Mouse (Mus musculus): ENCODE data around the gene Susd6. TPM values are rescaled to one million over a fixed set of nuclear protein-coding genes. Genes with fewer than 3 reads are reported as not detected.

Susd6 gene
- polyA plus RNA-seq, 1 experiment from 2014 or later: 21.7 TPM

DNA sequence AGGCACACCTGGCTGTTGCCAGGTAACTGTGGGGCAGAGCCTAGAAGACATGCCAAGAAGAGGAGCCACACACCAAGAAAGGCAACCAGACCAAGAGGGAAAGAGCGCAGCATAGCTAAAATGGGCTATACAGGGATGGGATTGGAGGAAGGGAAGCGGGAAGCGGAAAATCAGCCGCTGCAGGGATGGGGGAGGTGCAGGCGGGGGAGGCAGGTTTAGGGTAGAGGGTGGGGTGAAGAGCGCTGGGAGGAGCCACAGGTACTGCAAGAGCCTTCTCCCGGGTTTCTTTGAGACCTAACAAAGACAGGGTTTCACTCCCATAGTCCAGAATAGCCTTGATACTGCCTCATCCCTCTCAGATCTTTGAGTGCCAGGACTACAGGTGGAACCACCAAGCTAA is 132.6 kb downstream of the Susd6 start:
- WGBS: 10% methylated on average over 7 of the region's 7 CpGs
- Histone ChIP-seq H3K36me3 (ENCODE audit: control insufficient read depth, insufficient read depth, low read length) (no peaks in the 10 kb centered on the region), H3K27me3 (replicated peaks; ENCODE audit: control insufficient read depth, insufficient read depth, low read length) (peaks cover 7% of the 10 kb centered on the region), H3K4me1 (replicated peaks; ENCODE audit: control insufficient read depth, insufficient read depth, low read length) (peaks cover 4% of the 10 kb centered on the region; the same call in 1 of the 2 replicates), H3K4me2 (peak overlapping the region; percentile 28; the same call in 1 of the 2 replicates), H3K9me3 (ENCODE audit: control insufficient read depth, low read length) (no peaks in the 10 kb centered on the region), H3K4me3 (ENCODE audit: low read depth, low read length) (no peak overlapping the region), H3K9ac (ENCODE audit: low read depth, low read length) (no peak overlapping the region), H3K27ac (ENCODE audit: low read depth, low read length) (no peak overlapping the region)
- DNase-seq (ENCODE audit: low spot score): no peak
- no peak for ATAC-seq (replicated peaks; ENCODE audit: low FRiP score)

DNA sequence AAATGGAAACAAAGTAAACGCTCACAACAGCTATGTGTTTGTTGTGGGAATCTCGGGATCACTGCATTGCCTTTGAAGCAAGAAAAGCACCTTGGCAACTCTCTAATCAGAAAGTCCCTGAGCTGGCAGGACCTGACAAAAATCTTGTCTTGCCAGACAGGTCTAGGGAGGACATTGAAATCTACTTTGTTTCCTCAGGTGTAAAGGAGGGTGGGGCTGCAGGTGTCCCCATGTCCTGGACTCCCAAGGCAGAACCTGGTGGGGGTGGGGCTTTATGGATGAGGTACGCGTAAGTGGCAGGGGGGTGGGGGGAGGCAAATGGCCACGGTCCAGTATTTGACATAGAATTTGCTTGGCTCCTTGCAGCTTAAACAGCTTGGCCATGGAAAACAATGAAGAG is 133.3 kb downstream of the Susd6 start:
- ATAC-seq (replicated peaks; ENCODE audit: low FRiP score) (no peak), DNase-seq (ENCODE audit: low spot score) (no peak)
- no peak overlapping the region for H3K4me3 ChIP-seq (ENCODE audit: low read depth, low read length)
- no peak overlapping the region for H3K27ac ChIP-seq (ENCODE audit: low read depth, low read length)
- no peaks in the 10 kb centered on the region for H3K9me3 ChIP-seq (ENCODE audit: control insufficient read depth, low read length)
- 55% methylated on average over 5 of the region's 5 CpGs for WGBS
- peaks cover 4% of the 10 kb centered on the region; the same call in 1 of the 2 replicates for H3K4me1 ChIP-seq (replicated peaks; ENCODE audit: control insufficient read depth, insufficient read depth, low read length)
- no peak overlapping the region for H3K4me2 ChIP-seq
- H3K27me3 ChIP-seq (replicated peaks; ENCODE audit: control insufficient read depth, insufficient read depth, low read length): peaks cover 7% of the 10 kb centered on the region
- H3K36me3 ChIP-seq (ENCODE audit: control insufficient read depth, insufficient read depth, low read length): no peaks in the 10 kb centered on the region
- no peak overlapping the region for H3K9ac ChIP-seq (ENCODE audit: low read depth, low read length)

DNA sequence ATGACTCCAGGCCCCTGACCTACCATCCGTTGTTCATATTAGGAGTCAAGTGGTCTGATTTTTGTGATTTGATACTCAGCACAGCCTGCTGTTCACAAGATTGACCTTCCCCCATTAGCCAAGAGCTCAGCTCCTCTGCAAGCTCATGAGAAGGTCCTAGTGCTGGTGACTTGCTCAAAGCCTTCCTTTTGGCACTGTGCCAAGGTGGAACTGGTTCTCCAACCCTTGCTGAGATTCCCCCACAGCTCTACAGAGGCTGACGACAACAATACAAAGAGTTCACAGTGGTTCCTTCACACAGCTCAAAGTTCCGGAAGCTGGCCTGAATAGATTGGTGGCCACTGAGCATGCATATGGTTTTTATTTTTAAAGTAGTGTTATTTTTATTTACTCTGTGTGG is 133.9 kb downstream of the Susd6 start:
- H3K9me3 ChIP-seq (ENCODE audit: control insufficient read depth, low read length): no peaks in the 10 kb centered on the region
- no peak overlapping the region for H3K9ac ChIP-seq (ENCODE audit: low read depth, low read length)
- no peak overlapping the region for H3K4me2 ChIP-seq
- H3K27me3 ChIP-seq (replicated peaks; ENCODE audit: control insufficient read depth, insufficient read depth, low read length): peaks cover 7% of the 10 kb centered on the region
- no peak overlapping the region for H3K4me3 ChIP-seq (ENCODE audit: low read depth, low read length)
- H3K4me1 ChIP-seq (replicated peaks; ENCODE audit: control insufficient read depth, insufficient read depth, low read length): peaks cover 4% of the 10 kb centered on the region; the same call in 1 of the 2 replicates
- H3K36me3 ChIP-seq (ENCODE audit: control insufficient read depth, insufficient read depth, low read length): no peaks in the 10 kb centered on the region
- no peak overlapping the region for H3K27ac ChIP-seq (ENCODE audit: low read depth, low read length)
- 83% methylated on average over 3 of the region's 3 CpGs for WGBS
- DNase-seq (ENCODE audit: low spot score): no peak
- ATAC-seq (replicated peaks; ENCODE audit: low FRiP score): no peak

DNA sequence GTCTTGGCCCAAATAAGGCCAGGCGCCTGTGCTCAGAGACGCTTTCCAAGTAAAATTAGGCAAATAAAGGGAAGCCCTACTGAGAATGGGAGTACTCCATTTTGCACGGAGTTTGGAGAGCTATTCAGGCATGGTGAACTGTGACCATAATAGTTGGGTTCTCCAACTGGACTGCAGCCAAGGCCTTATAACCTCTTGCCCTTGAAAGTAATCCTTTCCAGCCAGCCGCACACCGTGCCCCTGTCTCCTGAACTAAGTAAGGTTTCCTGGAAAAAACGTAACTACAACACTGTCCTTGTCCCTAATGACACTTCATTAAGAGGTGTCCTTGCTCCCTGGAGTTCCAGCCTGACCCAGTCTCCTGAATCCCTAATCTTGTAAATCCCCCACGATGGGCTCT is 135.6 kb downstream of the Susd6 start:
- ATAC-seq (replicated peaks; ENCODE audit: low FRiP score): no peak
- H3K9ac ChIP-seq (ENCODE audit: low read depth, low read length): no peak overlapping the region
- peaks cover 4% of the 10 kb centered on the region; the same call in 1 of the 2 replicates for H3K4me1 ChIP-seq (replicated peaks; ENCODE audit: control insufficient read depth, insufficient read depth, low read length)
- no peak overlapping the region for H3K4me3 ChIP-seq (ENCODE audit: low read depth, low read length)
- peaks cover 7% of the 10 kb centered on the region for H3K27me3 ChIP-seq (replicated peaks; ENCODE audit: control insufficient read depth, insufficient read depth, low read length)
- no peak overlapping the region for H3K4me2 ChIP-seq
- WGBS: 74% methylated on average over 7 of the region's 7 CpGs
- no peaks in the 10 kb centered on the region for H3K36me3 ChIP-seq (ENCODE audit: control insufficient read depth, insufficient read depth, low read length)
- no peak overlapping the region for H3K27ac ChIP-seq (ENCODE audit: low read depth, low read length)
- DNase-seq (ENCODE audit: low spot score): no peak
- no peaks in the 10 kb centered on the region for H3K9me3 ChIP-seq (ENCODE audit: control insufficient read depth, low read length)

DNA sequence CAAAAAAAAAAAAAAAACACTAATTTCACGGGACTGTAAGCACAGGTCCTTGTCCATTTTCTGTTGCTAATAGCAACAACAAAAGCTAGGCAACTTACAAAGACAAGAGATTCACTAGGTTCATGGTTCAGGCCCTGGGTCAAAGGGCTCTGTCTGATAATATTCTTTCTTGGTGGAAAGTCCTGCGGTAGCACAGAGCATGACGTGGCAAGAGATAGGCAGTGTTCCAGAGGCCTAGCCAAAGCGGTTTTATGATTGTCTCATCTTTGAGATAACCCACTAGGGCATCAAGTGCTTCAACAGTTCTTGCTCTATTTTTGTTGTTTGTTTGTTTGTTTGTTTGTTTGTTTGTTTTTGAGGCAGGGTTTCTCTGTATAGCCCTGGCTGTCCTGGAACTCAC is 136.2 kb downstream of the Susd6 start:
- peaks cover 2% of the 10 kb centered on the region; the same call in 1 of the 2 replicates for H3K27me3 ChIP-seq (replicated peaks; ENCODE audit: control insufficient read depth, insufficient read depth, low read length)
- 64% methylated on average over 4 of the region's 4 CpGs for WGBS
- ATAC-seq (replicated peaks; ENCODE audit: low FRiP score) (peak; percentile 75), DNase-seq (ENCODE audit: low spot score) (no peak)
- H3K36me3 ChIP-seq (ENCODE audit: control insufficient read depth, insufficient read depth, low read length): no peaks in the 10 kb centered on the region
- no peak overlapping the region for H3K4me2 ChIP-seq
- peaks cover 6% of the 10 kb centered on the region; the same call in 1 of the 2 replicates for H3K4me1 ChIP-seq (replicated peaks; ENCODE audit: control insufficient read depth, insufficient read depth, low read length)
- no peaks in the 10 kb centered on the region for H3K9me3 ChIP-seq (ENCODE audit: control insufficient read depth, low read length)
- H3K9ac ChIP-seq (ENCODE audit: low read depth, low read length): no peak overlapping the region
- H3K27ac ChIP-seq (ENCODE audit: low read depth, low read length): no peak overlapping the region
- no peak overlapping the region for H3K4me3 ChIP-seq (ENCODE audit: low read depth, low read length)

DNA sequence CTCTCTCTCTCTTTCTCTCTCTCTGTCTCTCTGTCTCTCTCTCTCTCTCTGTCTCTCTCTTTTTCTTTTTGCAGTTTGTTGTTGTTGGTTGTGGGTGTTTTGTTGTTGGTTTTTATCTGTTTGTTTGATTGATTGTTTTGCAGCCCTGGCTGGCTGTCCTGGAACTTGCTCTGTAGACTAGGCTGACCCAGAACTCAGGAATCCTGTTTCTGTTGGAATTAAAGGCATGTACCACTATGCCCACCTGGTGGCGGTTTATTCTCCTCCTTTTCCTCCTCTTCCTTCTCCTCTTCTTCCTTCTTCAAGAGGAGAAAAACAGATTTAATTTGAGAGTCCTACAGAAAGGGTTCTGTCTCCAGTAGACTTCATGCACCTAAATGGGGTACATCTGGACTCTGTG is 137.2 kb downstream of the Susd6 start:
- no peak overlapping the region for H3K4me2 ChIP-seq
- ATAC-seq (replicated peaks; ENCODE audit: low FRiP score): no peak
- no peak for DNase-seq (ENCODE audit: low spot score)
- 52% methylated on average over 1 of the region's 1 CpGs for WGBS
- H3K27ac ChIP-seq (ENCODE audit: low read depth, low read length): no peak overlapping the region
- H3K4me3 ChIP-seq (ENCODE audit: low read depth, low read length): no peak overlapping the region
- peaks cover 2% of the 10 kb centered on the region; the same call in 1 of the 2 replicates for H3K27me3 ChIP-seq (replicated peaks; ENCODE audit: control insufficient read depth, insufficient read depth, low read length)
- no peaks in the 10 kb centered on the region for H3K9me3 ChIP-seq (ENCODE audit: control insufficient read depth, low read length)
- peaks cover 6% of the 10 kb centered on the region; the same call in 1 of the 2 replicates for H3K4me1 ChIP-seq (replicated peaks; ENCODE audit: control insufficient read depth, insufficient read depth, low read length)
- H3K9ac ChIP-seq (ENCODE audit: low read depth, low read length): no peak overlapping the region
- H3K36me3 ChIP-seq (ENCODE audit: control insufficient read depth, insufficient read depth, low read length): no peaks in the 10 kb centered on the region

DNA sequence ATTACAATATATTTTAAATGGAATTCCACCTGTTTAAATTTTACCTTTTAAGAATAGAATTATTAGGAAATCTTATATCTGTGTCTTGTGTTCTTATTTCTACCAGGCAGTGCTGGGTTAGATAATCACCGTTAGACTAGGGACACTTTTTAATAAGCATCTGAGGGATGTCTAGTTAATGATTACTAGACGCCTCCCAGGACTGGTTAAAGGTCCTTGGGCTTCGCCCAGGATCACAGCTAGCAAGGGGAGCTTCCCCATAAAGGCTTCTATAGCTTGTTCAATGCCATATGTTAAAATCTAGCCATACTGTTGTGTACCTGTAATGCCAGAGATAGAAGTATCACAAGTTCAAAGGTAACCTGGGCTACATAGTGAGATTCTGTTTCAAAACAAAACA is 138.6 kb downstream of the Susd6 start:
- DNase-seq (ENCODE audit: low spot score): no peak
- H3K36me3 ChIP-seq (ENCODE audit: control insufficient read depth, insufficient read depth, low read length): no peaks in the 10 kb centered on the region
- no peaks in the 10 kb centered on the region for H3K27me3 ChIP-seq (replicated peaks; ENCODE audit: control insufficient read depth, insufficient read depth, low read length)
- 66% methylated on average over 3 of the region's 3 CpGs for WGBS
- no peak overlapping the region for H3K4me3 ChIP-seq (ENCODE audit: low read depth, low read length)
- H3K4me2 ChIP-seq: no peak overlapping the region
- H3K27ac ChIP-seq (ENCODE audit: low read depth, low read length): peak overlapping the region; percentile 38; the same call in 1 of the 2 replicates
- no peak for ATAC-seq (replicated peaks; ENCODE audit: low FRiP score)
- H3K4me1 ChIP-seq (replicated peaks; ENCODE audit: control insufficient read depth, insufficient read depth, low read length): peaks cover 6% of the 10 kb centered on the region; the same call in 1 of the 2 replicates
- H3K9me3 ChIP-seq (ENCODE audit: control insufficient read depth, low read length): no peaks in the 10 kb centered on the region
- no peak overlapping the region for H3K9ac ChIP-seq (ENCODE audit: low read depth, low read length)

DNA sequence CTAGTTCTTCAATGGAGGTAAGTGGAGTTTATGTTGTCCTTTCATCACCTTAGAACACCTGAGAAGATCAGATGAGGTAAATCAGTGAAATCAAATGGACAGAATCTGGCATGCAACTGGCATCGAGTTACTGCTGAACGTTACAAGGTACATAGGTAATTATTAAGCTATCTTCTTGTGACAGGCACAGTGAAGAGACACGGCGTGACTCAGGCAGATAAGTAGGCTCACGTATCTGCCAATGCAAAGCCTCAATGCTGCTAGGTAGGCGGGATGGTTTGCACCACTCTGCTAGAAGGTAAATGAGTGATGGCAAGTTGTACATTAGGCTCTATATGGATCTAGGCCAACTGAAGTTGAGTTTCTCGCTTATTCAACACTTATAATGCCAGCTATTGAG is 139.8 kb downstream of the Susd6 start:
- WGBS: 65% methylated on average over 7 of the region's 7 CpGs
- ATAC-seq (replicated peaks; ENCODE audit: low FRiP score): peak; percentile 76
- Histone ChIP-seq H3K27me3 (replicated peaks; ENCODE audit: control insufficient read depth, insufficient read depth, low read length) (no peaks in the 10 kb centered on the region), H3K4me1 (replicated peaks; ENCODE audit: control insufficient read depth, insufficient read depth, low read length) (peaks cover 6% of the 10 kb centered on the region; the same call in 1 of the 2 replicates), H3K27ac (ENCODE audit: low read depth, low read length) (no peak overlapping the region), H3K9ac (ENCODE audit: low read depth, low read length) (no peak overlapping the region), H3K9me3 (ENCODE audit: control insufficient read depth, low read length) (no peaks in the 10 kb centered on the region), H3K4me2 (no peak overlapping the region), H3K36me3 (ENCODE audit: control insufficient read depth, insufficient read depth, low read length) (no peaks in the 10 kb centered on the region), H3K4me3 (ENCODE audit: low read depth, low read length) (no peak overlapping the region)
- no peak for DNase-seq (ENCODE audit: low spot score)

All from liver, embryonic 11.5 days (tissue).